Mouse (Mus musculus) CD4-positive, CD25-positive, alpha-beta regulatory T cell, adult 4 months (primary cell): ENCODE measurements around the gene Mcrip2. TPM values are rescaled to one million over a fixed set of nuclear protein-coding genes. Genes with fewer than 3 reads are reported as not detected.

Experiments
- ATAC-seq: one replicate; pipeline ENCODE4 v1.8.0; 2017
- polyA plus RNA-seq, 2 experiments: library from polyadenylated mRNA; unstranded; fragments of 100-300 nt; shearing (Covaris generic); gene quantifications; one replicate each; pipeline ENCODE4 v1.2.1; 2017

The Mcrip2 gene
- polyA plus RNA-seq, 2 experiments from 2014 or later: 2.7 to 5.5 TPM

DNA sequence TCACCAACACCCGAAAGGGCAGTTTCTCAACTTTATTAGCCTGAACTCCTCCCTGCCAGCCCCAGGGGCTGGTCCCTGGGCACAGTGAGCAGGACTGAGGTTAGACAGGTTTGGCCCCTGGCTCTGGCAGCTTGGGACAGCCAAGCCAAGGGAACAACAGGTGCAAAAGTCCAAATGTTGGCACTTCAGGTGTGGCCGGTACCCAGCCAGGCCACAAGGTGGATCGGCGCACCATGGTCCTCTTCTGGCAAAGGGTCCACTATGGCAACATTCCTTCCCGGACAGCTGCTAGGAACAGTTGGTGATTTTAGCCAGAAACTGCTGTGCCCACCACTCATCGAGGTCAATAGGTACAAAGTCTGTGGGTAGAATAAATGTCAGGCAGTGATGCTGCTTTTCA is 4.9 kb downstream of the Mcrip2 start:
- no peak for ATAC-seq

GRCm38 (mm10) chr17:25861704-25862612 is 6.6 kb downstream of the Mcrip2 start:
- ATAC-seq: peak; percentile 9

- ATAC-seq: peak; percentile 99
These were observed 7.5 kb downstream of the Mcrip2 start, which contains the start of gene Wdr90 for GRCm38 (mm10) chr17:25860832-25861703. Gene Wdr90 (minus strand): TSS chr17:25861501.

- ATAC-seq: no peak
These were observed 8.3 kb downstream of the Mcrip2 start for GRCm38 (mm10) chr17:25860229-25860628.

- ATAC-seq: peak; percentile 99
These were observed 24.1 kb downstream of the Mcrip2 start, which contains the start of gene Rhot2 for GRCm38 (mm10) chr17:25844396-25844901. Gene Rhot2 (minus strand): TSS chr17:25844851.

DNA sequence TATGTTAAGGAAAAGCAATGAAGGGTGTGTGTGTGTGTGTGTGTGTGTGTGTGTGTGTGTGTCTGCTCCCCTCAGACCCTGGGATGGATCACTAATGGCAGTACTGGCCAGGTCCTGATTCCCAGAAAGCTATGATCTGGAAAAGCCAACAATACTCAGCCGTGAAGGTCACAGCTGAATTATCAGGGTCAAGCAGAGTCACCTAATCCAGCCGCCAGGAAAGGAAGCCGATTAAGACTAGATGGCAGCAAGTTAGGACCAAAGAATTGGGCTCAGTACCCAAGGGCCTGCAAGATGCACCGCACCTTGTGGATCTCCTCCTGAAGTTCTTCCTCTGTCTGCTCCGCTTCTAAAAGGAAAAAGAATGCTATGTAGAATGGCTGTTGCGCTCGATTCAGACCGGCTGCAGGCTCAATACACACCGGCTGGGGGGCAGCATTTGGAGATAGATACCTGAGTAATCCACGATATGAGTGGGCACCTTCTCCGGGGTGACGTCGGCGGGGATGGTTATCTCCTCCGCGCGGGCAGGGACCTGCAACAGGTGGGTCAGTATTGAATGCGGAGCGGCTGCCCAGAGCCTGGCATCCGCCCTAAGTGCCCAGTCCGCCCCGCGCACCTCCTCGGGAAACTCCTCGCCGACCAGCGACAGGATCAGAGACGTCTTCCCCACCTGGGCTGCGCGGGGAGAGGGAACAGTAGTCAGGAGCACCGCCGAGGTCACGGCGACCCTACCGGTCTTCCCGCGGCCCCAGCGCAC is 24.7 kb downstream of the Mcrip2 start:
- no peak for ATAC-seq

DNA sequence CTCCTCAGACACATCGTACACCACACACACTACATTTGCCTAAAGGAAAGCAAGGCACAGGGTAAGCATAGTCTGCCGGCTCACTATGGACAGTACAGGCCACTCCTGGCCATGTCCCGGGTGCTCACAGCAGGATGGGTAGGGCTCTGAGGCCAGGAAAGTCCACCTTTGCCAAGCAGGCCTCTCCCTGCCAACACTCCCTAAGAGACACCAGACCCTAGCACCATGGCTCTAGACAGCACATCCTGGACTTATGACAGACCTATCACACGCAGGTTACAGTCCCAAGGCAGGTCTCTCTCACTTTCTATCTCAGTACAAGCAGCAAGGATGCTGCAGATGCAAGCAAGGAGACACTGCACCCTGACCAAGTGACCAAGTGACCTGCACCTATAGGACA is 25.4 kb downstream of the Mcrip2 start:
- no peak for ATAC-seq

DNA sequence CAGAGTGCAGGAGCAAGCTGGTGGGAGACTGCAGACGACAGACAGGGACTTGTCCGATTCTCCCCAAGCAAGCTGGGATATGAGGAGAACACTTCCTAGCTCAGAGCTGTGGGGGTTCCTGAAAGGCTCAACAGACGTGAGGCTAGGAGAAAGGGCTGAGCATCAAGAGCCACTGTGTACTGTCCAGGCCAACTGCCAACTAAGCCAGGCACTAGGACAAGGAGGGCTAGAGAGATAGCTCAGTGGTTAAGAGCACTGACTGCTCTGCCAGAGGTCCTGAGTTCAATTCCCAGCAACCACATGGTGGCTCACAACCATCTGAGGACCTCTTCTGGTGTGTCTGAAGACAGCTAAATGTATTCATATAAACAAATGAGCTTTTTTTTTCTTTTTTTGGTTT is 26.1 kb downstream of the Mcrip2 start:
- ATAC-seq: no peak

DNA sequence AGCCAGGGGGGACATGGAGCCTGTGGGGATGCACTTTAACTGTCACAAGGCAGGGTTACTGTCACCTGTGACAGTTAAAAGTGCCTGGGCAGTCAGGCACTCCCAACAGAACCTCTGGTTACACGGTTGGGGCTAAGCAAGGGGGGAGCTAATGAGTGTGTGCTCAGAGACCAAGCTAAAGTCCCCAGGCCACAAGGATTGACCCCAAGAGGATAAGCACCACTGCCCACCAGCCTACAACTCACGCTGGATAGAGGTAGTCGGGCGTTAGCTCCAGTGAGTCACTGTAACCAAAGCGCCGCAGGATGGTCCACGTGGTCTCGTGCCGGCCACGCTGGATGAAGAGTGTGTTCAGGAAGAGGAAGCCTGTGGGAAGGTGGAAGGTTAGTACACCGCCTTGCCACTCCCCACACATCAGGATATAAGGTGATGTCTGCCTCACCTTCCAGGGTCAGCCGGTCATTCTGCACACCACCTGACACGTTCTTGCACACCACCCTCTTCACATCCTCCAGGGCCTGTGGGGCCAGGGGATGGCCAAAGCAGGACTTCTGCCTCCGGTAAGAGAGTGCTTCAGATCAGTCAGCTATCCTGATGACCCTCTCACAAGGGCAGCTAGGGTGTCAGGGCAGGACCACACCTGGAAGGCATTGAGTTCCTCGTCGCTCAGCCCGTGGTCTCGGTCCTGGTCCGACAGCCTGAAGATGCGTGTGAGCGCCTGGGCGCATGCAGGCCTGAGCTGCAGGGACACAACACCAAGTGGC is 27.3 kb downstream of the Mcrip2 start, which contains the start of gene Gm20683:
Gm20683 (minus strand) TSS at position 647 of the 764 bp plus-strand sequence.
- ATAC-seq: no peak

DNA sequence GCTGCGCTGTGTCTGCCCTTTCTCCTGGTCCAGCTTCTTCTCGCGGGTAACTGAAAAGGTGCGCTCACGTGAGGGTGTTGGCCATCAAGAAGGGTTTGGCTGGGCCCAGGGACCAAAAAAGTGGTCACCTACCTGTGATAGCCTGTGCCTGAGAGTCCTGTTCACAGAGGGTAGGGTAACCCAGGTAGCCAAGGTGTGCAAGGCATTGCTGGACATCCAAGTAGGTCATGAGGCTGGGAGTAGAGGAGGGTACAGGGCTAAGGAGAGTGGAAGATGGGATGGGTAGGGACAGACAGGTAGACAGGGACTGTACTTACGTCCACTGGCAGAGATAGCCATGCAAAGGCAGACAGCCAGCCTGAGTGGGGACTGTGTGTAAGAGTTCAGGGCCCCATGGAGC is 28.0 kb downstream of the Mcrip2 start:
- no peak for ATAC-seq

- ATAC-seq: no peak
These were observed 28.9 kb downstream of the Mcrip2 start for GRCm38 (mm10) chr17:25839455-25840235.

GRCm38 (mm10) chr17:25838904-25839303 is 29.7 kb downstream of the Mcrip2 start:
- ATAC-seq: no peak

- no peak for ATAC-seq
These were observed 31.0 kb downstream of the Mcrip2 start for GRCm38 (mm10) chr17:25837533-25837932.

DNA sequence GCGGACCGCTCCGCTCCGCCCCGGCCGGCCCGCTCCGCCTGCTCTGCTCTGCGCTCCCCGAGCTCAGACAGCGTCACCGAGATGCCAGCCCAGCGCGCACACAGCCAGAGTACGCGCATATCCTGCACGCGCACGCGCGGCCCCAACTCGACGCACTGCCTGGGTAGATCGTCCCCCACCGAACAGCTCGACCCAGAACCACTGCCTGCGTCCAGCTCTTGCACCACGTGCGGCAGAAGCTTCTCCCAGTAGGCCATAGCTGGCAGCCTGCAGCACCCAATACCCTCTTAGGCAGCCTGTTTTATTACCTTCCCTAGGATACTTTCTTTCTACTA is 31.5 kb downstream of the Mcrip2 start, which contains the start of gene Rhbdl1:
Rhbdl1 (minus strand) TSS at position 220 of the 335 bp plus-strand sequence.
- ATAC-seq: no peak

DNA sequence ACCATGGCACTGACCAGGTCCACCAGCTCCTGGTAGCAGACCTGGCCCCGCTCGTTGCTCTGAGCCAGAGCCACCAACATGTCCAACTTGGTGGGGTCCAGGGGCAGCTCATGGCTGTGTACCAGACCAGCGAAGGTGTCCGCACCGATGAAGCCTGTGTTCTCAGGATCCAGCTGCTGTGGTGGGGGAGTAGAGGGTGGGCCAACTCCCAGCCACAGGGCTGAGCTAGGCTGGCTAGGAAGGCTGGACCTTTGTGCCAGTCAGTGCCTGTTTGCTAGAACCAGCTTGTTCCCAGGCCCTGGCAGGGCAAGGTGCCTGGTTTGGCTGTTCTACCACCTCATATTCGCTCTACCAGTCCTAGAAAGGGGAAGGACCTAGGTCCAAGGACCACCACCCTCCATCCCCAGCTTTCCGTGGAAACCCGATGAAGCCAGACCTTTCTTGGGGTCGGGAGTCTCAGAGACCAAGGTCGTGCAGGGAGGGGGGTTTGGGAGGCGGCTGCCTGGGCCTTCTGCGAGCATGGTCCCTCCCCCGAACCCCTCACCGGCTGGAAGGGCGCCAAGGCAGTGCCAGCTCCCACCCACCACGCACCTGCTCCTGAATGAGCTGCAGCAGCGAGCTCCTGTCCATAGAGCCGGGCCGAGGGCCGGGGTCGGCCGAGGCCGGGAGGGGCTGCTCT is 32.0 kb downstream of the Mcrip2 start:
- ATAC-seq: no peak

DNA sequence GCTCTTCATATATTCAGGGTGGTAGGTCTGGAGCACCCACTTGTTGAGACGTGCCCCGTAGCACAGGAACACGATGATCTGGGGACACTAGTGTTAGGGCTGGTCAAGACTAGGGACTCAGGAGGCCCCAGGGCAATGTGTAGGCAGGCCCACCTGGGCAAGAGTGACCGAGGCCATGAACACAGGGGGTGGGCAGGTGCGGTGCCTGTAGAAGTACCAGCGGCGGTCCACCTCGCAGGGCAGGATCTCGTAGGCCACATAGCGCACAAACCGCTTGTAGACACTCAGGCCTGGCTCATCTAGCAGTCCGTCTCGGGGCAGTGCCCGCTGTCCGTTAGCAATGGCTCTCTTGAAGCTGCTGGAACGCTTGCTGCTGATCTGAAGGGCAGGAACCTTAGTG is 32.7 kb downstream of the Mcrip2 start:
- ATAC-seq: no peak

- ATAC-seq: no peak
These were observed 33.3 kb downstream of the Mcrip2 start for GRCm38 (mm10) chr17:25835301-25835700.

- ATAC-seq: no peak
These were observed 33.9 kb downstream of the Mcrip2 start for GRCm38 (mm10) chr17:25834595-25835222.

DNA sequence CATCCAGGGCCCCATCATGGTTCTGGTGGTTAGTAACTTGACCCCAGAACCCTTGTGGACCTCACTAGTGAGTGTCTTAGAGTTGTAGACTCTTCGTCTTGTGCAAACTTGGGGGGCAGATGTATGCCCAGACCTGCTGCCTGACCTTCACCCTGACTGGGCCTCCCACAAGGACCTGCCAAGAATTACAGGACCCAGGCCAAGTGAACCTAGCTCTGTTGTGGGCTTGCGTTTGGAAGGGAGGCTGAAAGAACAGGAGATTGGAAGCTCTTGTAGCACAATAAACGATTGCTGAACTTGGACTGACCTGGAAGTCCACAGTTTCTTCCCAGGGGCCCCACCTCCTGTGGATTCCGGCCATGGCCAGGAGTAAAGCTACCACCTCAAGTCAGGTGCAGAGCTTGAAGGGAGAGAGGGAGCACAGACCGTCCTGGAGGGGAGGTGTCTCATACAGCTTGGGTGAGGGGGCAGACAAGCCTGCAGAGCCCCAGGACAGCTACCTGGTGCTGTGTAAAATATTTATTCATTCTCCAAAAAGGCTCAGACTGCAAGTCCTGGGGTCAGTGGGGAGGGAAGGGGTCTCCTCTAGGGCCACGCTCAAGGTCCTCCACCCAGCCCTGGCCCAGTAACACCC is 34.5 kb downstream of the Mcrip2 start:
- no peak for ATAC-seq
